Mouse (Mus musculus): ENCODE data around the gene Ttll3. TPM values are rescaled to one million over a fixed set of nuclear protein-coding genes. Genes with fewer than 3 reads are reported as not detected.

Gene Ttll3
- total RNA-seq, 2 experiments from 2014 or later = 6.1 to 8.1 TPM

DNA sequence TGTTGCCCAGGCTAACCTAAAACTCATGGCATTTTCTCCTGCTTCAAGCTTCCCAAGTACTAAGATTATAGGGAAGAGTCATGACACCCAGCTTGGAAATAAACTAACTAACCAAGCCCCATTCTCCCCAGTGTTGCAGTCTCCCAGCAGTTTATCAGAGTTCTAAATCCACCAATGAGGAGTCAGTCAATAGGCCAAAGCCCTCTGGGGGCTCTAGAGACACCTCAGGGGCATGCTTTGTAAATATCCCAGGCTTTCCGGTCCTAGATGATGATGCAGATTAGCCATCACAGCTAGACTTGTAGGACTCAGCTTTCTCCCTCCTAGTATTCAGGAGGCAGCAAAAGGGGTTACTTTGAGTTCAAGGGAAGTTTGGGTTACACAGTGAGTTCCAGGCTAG is 20.9 kb downstream of the Ttll3 start:
- intact Hi-C loops (cut with DNase I) = no loop called here
- no peak for DNase-seq (ENCODE audit: extremely low spot score in 1 of 2, low spot score in 2 of 2)

DNA sequence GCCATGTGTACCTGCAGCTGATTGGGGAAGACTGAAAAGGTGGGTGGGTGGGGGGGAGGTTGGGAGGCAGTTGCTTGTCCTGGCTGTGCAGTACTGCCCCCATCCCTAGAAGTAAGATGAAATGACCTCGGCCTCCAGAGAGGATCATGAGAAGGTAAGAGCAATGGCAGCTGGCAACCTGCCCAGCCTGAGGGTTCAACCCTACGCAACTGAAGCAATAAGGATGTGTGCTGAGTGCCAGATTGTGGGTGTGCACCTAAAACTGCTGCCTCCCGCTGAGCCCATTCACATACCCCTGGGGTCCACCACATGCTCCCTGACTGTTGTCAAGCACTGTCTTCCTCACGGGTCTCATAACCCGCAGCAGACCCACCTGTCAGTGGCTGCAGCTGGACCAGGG is 27.4 kb downstream of the Ttll3 start:
- intact Hi-C loops (cut with DNase I) = no loop called here
- no peak for DNase-seq (ENCODE audit: extremely low spot score in 1 of 2, low spot score in 2 of 2)

DNA sequence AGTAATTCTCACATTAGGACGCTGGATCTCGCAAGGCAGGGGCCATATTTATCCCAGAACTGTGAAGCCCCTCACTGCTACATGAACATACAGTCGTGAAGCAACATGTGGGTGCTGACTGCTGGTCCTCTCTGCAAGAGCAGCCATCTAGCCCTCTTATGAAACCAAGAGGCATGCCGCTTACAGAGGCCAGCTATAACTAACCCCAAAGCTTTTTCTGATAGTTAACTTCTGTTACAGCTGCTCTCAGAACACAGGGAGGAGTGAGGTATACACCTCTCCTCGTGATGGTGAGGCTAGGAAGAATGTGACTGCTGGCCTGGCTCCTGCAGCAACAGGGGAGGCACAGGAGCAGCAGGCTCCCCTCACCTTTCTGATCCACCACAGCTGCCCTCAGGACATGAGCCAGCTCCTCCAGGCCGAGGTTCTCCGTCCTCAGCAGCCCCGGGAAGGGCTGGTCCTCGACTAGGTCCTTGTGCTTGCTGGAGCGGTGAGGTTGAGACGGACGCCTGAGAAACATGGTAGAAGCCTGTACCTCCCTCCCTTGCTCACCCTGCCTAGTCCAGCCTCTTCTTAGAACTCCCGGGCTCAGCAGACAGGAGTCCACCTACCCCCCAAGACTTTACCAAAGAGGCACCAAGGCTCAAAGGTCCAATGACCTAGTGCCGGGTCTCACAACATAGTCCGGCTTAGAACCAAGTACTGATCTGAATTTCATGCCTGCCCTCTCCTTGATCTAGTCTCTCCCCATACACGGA is 29.6 kb downstream of the Ttll3 start:
- no peak for DNase-seq (ENCODE audit: extremely low spot score in 1 of 2, low spot score in 2 of 2)
- intact Hi-C loops (cut with DNase I) = no loop called here

DNA sequence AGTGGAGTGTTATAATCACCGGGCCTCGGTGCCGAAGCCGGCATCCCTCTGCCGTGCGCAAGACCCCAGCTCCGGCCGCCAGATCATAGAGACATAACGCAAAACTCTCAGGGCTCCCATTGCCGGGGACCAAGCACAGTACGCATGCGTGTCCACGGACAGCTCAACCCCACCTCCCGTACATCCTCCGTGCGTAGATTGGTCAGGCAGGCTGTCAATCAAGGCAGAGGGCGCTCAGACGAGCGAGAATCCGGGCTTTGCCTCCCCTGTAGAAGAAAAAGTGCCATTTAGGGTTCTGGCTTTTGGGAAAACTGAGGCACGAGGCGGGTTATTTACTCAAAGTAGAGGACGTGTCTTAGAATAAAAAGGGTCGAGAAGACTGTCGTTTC is 30.1 kb downstream of the Ttll3 start, which contains the start of gene Rpusd3:
Gene Rpusd3, minus strand, starts transcription at position 142 of the 389 bp plus-strand sequence.
- intact Hi-C loops (cut with DNase I) = no loop called here
- peak; percentile 96 to 99 for DNase-seq (ENCODE audit: extremely low spot score in 1 of 2, low spot score in 2 of 2)

DNA sequence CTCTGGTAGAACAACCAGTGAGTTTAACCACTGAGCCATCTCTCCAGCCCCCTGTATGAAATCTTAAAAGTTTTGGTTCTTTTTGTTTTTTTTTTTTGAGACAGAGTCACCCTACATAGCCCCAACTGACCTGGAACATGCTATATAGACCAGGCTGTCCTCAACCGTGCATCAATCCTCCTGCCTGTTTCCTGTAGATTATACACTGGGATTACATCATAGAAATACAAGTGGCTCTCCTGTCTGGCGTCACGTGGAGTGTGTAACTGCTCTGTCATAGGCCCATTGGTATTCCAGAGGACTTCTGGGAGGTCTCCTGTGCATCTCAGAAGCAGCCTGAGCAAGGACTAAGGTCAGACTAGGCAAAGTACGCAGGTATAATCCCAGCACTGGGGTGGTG is 33.9 kb downstream of the Ttll3 start:
- no peak for DNase-seq (ENCODE audit: extremely low spot score in 1 of 2, low spot score in 2 of 2)
- intact Hi-C loops (cut with DNase I) = no loop called here

DNA sequence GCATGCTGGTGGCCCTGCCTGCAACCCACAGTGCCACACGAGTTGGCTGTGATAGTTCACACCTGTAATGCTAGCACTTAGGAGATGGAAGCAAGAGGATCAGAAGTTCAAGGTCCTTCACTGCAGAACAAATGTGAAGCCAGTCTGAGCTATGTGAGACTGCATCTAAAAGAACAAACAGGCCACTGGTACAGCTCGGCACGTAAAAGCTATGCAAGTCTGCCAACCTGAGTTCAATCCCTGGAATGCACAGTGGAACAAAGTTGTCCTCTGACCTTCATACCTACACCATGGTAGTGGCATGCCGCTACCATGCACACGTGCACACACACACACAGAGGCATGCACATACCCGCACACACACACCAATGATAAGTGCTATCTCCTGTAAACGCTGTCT is 35.1 kb downstream of the Ttll3 start:
- DNase-seq (ENCODE audit: extremely low spot score in 1 of 2, low spot score in 2 of 2) = no peak
- intact Hi-C loops (cut with DNase I) = no loop called here

DNA sequence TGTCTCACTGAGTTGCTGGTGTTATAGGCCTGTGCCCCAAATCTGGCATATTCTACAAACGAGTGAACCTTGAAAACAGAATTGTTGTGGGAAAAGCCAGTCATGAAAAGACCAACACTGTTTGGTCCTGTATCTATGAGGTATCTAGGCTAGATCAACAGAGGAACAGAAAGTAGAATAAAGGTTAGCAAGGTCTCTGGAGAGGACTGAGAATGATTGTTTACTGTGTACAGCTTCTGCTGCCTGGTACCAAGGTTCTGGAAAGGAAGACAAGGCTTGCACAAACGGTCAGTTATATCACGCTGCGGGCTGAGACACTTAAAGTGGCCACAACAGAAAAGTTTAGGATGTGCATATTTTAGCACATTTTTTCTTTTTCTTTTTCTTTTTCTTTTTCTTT is 37.6 kb downstream of the Ttll3 start:
- no peak for DNase-seq (ENCODE audit: extremely low spot score in 1 of 2, low spot score in 2 of 2)
- intact Hi-C loops (cut with DNase I) = no loop called here

DNA sequence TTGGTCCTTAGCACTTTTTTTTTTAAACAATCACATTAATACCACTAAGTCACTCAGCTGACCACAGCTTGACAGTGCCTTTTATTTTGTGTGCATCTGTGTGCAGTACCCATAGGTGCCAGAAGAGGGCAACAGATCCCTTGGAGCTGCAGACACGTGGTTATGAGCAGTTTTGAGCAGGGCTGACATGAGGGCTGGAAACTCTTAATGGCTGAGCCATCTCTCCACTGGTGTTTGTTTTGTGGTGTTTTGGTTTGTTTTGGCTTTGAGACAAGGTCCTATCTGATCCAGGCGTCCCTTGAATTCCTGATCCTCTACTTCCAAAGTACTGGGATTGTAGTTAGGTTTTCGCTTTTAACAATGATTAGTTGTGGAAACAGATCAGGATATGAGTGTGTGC is 38.3 kb downstream of the Ttll3 start:
- intact Hi-C loops (cut with DNase I) = no loop called here
- DNase-seq (ENCODE audit: extremely low spot score in 1 of 2, low spot score in 2 of 2) = no peak

DNA sequence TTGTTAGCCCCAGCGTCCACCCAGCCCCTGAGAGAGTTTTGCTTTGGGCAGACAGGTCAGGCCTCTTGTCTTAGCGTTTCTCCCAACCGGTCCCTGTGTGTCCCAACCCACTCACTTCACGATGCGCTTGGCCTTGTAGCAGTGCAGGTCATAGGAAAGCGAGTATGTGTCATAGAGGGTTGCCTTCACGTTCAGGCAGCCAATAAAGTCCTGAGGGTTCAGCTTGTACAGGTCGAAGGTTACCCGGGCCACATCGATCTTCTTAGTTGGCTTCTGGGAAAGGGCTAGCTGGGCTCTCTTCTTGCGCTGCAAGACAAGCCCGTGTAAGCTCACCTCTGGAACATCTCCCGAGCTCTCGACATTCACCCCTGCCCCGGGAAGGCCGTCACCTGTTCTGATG is 38.9 kb downstream of the Ttll3 start:
- DNase-seq (ENCODE audit: extremely low spot score in 1 of 2, low spot score in 2 of 2) = no peak
- intact Hi-C loops (cut with DNase I) = no loop called here

DNA sequence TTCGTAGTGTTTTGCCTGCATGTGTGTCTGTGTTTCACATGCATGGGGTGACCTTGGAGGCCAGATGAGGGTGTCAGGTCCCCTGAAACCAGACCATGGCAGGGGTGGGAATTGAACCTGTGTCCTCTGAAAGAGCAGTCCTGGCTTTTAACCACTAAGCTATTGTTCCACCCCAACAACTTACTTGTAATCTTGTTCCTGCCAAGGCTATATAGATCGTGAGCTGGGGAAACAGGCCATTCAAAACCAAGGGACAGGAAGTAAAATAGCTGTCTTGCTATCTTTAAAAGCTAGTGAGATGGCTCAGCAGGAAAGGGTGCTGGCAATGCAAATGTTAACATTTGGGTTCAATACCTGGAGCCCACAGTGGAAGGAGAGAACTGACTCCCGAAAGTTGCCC is 40.9 kb downstream of the Ttll3 start:
- intact Hi-C loops (cut with DNase I) = no loop called here

DNA sequence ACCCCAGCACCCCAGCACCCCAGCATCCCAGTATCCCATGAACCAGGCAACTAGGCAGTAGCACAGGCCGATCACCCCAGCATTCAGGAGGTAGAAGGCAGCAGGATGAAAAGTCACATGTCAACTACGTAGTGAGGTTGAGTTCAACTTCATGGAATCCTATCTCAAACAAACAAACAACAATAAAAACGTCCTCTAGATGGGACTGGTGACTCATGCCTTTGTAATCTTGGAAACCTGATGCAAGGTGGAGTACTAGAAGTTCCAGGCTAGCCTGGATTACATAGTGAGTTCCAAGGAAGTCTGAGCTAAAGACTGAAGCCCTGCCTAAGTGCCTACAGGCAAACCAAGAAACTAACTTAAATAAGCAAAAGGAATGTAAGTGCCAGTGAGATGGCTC is 41.8 kb downstream of the Ttll3 start:
- intact Hi-C loops (cut with DNase I) = no loop called here
- no peak for DNase-seq (ENCODE audit: extremely low spot score in 1 of 2, low spot score in 2 of 2)

More for the DNA sequence above, 40.9 kb downstream of the Ttll3 start:
- no peak for DNase-seq (ENCODE audit: extremely low spot score in 1 of 2, low spot score in 2 of 2)

DNA sequence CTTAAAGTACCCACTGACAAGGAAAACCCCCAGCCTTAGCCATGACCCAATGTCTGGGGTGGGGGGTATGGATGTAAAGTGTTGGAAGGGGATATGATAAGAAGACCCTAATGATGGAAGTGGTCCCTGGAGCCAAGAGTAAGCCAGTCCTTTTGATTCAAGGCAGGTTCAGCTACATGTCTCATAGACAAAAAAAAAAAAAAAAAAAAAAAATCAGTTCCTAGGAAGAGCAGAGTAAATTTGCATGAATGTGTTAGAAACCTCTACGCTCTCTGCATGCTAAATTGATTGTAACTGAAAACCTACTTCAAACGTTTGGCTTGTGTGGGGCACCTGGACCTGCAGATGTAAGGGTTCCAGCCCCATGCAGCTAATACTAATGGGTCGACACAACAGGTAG is 42.7 kb downstream of the Ttll3 start:
- no peak for DNase-seq (ENCODE audit: extremely low spot score in 1 of 2, low spot score in 2 of 2)
- intact Hi-C loops (cut with DNase I) = no loop called here

DNA sequence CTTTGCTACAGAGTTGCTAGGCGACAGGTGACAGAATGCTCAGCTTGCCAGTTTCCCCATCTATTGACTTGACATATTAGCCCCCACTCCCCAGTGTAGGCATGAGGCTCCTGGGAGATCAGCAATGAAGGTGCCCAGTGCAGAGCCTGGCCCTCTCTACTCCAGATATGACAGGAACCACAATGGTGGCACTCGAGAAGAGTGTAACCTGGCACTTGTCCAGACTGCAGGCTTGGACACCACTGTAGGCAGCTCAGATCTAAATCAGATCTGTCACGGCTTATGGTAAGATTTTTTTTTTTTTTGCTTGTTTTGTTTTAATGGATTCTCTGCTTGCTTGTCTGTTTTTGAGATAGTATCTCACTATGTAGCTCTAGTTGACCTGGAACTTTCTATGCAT is 44.6 kb downstream of the Ttll3 start:
- intact Hi-C loops (cut with DNase I) = no loop called here
- no peak for DNase-seq (ENCODE audit: extremely low spot score in 1 of 2, low spot score in 2 of 2)

DNA sequence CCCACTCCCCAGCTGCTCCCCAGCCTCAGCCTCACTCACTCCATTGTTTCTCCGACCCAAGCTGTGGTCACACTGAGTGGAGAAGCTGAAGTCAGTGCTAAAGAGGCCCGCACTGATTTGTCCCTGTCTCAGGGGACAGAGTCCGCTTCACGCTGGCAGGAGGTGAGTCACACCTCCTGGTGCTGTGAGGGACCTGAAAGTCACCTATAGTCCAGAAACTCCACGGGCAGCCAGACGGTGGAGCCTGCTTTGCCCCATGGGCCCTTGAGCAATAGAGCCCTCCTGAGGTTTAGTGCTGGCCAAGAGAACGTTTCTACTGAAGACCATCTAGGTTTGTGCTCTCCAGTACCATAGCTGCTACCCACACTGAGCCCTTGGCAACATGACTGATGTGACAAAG is 45.6 kb downstream of the Ttll3 start:
- intact Hi-C loops (cut with DNase I) = loop anchor here (5.0 kb wide), 1 partner anchor 38 kb away; the partner anchor contains the start of gene Il17rc
- no peak for DNase-seq (ENCODE audit: extremely low spot score in 1 of 2, low spot score in 2 of 2)

DNA sequence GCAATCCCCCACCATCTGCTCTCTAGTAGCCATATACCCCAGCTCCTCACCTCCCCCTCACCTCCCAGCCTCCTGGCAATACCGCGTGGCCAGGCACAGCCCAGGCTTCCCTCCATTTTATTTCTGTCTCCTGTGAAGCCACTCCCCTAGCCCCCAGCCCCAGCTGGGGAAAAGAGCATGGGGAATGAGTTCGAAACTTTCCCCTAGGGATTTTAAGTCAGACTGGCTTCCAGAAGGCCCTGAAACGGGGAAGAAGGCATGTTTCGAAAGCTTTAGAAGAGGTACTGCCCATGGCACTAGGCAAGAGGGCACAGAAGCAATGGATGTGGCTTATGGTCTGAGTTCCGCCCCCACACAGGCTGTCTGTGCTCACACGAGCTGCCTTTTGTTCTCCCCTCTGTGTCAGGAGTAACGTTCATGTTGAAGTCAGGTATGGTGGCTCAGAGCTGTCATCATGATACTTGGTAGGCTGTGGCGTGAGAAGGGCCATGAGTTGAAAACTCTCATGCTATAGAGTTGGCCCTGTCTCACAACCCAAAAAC is 46.7 kb downstream of the Ttll3 start, which contains the start of gene Cidec:
Gene Cidec, minus strand, starts transcription at position 97 of the 542 bp plus-strand sequence.
- intact Hi-C loops (cut with DNase I) = loop anchor here (5.0 kb wide), 1 partner anchor 37 kb away; the partner anchor contains the start of gene Il17rc
- DNase-seq (ENCODE audit: extremely low spot score in 1 of 2, low spot score in 2 of 2) = no peak

DNA sequence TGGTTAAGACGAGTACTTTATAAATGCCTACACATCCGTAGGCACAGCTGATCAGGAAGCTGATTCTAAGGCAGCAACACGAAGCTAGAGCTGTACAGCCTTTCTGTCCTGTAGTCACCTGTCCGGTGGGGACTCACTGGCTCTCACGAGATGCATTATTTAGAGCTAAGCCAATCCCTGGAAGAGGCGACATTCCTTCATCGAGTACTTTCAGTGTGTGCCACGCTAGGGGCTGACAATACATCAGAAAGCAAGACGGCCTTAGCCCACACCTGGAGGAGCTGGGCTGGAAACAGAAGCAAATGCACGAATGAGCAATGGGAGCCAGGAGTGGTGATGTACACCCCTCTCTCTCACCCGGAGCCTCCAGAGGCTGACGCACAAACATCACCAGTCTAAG is 48.1 kb downstream of the Ttll3 start:
- intact Hi-C loops (cut with DNase I) = loop anchor here (5.0 kb wide), 1 partner anchor 35 kb away; the partner anchor contains the start of gene Il17rc
- no peak for DNase-seq (ENCODE audit: extremely low spot score in 1 of 2, low spot score in 2 of 2)

DNA sequence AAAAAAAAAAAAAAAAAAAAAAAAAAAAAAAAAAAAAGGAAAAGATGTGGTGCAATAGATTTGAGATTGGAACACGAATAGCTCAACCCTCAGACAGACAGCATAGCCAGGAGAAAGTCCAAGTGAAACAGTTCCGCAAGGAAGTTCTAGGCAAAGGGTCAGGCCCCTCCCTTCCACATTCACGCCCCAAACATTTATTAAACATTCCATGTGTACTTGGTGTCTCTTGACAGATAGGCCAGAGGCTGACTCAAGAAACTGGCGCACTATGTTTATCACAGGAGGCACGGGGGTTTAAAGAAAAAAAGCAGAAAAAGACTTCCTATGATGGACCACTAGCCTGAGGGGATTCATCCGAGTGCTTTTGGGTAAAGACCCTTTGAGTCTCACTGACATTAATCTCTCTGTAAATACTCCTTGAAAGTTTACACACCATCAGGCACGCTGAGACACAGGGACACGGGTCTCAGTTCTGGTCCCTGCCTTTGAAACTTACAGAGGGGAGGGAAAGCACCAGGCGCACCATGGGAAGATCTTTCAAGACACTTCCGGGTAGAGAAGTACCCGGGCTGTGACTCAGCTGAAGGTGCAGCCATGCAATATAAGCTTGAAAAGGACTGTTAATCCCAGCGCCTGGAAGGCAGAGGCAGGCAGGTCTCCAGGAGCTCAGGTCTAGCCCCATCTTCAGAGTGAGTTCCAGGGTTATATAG is 49.8 kb downstream of the Ttll3 start:
- DNase-seq (ENCODE audit: extremely low spot score in 1 of 2, low spot score in 2 of 2) = no peak
- intact Hi-C loops (cut with DNase I) = loop anchor here (5.0 kb wide), 1 partner anchor 33 kb away; the partner anchor contains the start of gene Il17rc

DNA sequence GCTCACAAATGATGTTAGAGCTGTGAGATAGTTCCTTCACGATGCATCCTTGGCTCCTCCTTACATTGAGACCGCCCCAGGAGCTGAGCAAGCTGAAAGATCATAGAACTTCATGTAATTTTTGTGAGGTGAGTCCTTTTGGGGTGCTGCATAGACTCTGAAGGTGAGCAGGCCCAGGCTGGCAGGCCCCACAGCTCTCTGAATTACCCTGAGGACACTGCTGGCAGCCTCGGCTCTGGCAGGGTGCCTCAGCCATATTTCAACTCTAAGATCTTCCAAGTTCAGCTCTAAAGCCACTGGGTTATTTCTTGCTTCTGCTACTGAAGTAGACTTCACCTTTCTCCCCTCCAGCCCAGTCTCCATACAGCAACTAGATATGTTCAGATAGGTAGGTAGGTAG is 51.6 kb downstream of the Ttll3 start:
- intact Hi-C loops (cut with DNase I) = no loop called here
- no peak for DNase-seq (ENCODE audit: extremely low spot score in 1 of 2, low spot score in 2 of 2)

DNA sequence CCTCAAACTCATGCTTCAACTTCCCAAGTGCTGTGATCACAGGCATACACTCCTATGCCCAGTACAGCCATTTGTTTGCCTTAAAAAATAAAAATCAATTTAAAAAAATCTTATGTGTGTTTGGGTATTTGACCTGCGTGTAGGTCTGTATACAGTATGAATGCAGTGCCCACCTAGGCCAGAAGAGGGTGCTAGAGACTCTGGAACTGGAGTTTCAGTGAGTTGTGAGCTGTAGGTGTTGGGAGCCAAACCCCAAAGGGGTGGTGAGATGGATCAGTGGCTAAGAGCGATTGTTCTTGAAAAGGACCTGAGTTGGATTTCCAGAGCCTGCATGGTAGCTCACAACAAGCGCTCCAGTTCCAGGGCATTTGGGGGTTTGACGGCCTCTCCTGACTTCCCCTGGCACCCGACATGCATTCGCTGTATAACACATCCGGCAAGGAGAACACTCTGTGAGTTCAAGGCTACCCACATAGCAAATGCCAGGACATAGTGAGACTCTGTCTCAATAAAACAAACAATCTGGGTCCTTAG is 52.2 kb downstream of the Ttll3 start:
- intact Hi-C loops (cut with DNase I) = no loop called here
- peak; percentile 50 to 72 for DNase-seq (ENCODE audit: extremely low spot score in 1 of 2, low spot score in 2 of 2)

DNA sequence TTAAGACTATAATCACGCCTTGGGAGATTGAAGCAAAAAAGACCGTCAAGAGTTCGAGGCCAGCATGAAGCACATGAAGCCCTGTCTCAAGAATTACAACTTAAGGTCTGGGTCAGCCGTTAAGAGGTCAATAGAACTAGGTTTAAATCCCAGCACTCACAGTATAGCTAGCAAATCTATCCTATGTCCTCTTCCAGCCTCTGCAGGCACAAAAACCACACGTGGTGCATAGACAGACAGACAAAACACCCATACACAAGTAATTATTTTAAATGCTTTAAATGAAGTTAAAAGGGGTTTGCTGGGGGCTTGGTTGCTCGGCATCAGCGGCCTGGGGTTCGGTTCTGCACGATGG is 53.0 kb downstream of the Ttll3 start:
- DNase-seq (ENCODE audit: extremely low spot score in 1 of 2, low spot score in 2 of 2) = no peak
- intact Hi-C loops (cut with DNase I) = no loop called here

Measured in left cerebral cortex, postnatal 10 days (tissue).